Mouse (Mus musculus) erythroblast, embryonic 14.5 days (primary cell): Measurements from ENCODE around the gene Gm10318.

Experiments
- GATA1 ChIP-seq: IDR thresholded peaks from 2 replicates; pipeline ENCODE4 v1.6.1; 2012; ENCODE audit warnings: low read length, inconsistent platforms, mixed read lengths
- TAL1 ChIP-seq: IDR thresholded peaks from 3 replicates; pipeline ENCODE4 v1.6.1; 2012; ENCODE audit warnings: low read length, inconsistent platforms, mixed read lengths

DNA sequence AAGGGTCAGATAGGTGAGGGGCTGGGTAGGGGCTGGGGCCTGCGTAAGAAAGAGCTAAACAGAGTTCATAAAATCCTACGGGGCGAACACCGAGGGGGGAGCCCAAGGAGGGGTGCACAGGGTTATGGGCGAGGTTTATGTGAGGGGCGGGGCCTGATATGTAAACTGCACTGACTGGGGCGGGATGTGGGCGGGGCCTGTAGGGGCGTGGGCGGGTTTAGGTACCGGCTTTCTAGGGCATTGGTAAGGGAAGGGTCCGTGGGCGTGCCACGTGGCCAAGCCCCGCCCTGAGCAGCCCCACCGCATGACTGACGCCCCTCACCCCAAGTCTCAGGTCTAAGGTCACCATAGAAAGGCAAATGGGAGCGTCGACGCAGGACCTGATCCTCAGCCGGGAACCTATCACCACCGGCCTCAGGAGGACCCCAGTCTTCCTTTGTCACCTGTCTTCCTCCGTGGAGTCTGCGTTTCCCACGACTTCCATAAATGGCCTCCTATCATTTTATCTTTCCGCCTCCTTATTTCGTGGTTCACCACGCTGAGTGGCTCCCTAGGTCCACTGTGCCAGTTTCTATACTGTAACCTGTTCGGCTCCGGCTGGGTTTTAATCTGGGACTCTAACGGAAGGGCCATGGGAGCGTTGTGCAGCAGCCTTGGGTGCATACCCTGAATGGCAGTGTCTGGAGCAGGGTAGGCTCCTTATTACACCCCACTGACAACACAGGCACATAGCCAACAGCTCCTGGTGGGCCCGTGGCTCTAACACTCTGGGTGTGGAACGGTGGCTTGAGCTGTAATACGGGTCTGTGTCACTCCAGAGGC lies 50.4 kb downstream of the Gm10318 start:
- no peak for TF ChIP-seq GATA1
- no peak for TF ChIP-seq TAL1
